Mouse (Mus musculus) myocyte (in vitro differentiated cells): Measurements from ENCODE around the gene Slc30a1. TPM values are rescaled to one million over a fixed set of nuclear protein-coding genes. Genes with fewer than 3 reads are reported as not detected.

Experiments
- H3K27me3 ChIP-seq: one replicate; pipeline ENCODE4 v1.6.1; 2011; ENCODE audit not compliant: control insufficient read depth, insufficient read depth, insufficient read length
- H3K36me3 ChIP-seq: one replicate; pipeline ENCODE4 v1.6.1; 2011; ENCODE audit not compliant: control insufficient read depth, insufficient read depth
- H3K4me2 ChIP-seq: one replicate; pipeline ENCODE4 v1.6.1; 2011; ENCODE audit warnings: low read depth, control low read depth
- H3K4me3 ChIP-seq: one replicate; pipeline ENCODE4 v1.5.1; 2011; ENCODE audit warnings: mild to moderate bottlenecking, control low read depth, moderate library complexity
- H3K79me2 ChIP-seq: one replicate; pipeline ENCODE4 v1.6.1; 2011; ENCODE audit not compliant: control insufficient read depth, insufficient read depth
- H3ac ChIP-seq: one replicate; pipeline ENCODE4 v1.6.1; 2011; ENCODE audit not compliant: control insufficient read depth, insufficient read length
- CEBPB ChIP-seq: IDR thresholded peaks from 2 replicates; pipeline ENCODE4 v1.6.1; 2011; ENCODE audit warnings: mild to moderate bottlenecking, moderate library complexity; ENCODE audit not compliant: poor library complexity, insufficient read depth, severe bottlenecking
- E2F4 ChIP-seq: IDR thresholded peaks from one replicate; pipeline ENCODE4 v1.6.1; 2011; ENCODE audit warnings: mild to moderate bottlenecking, control low read depth, moderate library complexity; ENCODE audit not compliant: insufficient read depth
- MAX ChIP-seq: IDR thresholded peaks from one replicate; pipeline ENCODE4 v1.6.1; 2011; ENCODE audit warnings: low read depth, mild to moderate bottlenecking, control low read depth
- MYOD1 ChIP-seq, 3 experiments: IDR thresholded peaks; one replicate each; pipeline ENCODE4 v1.6.1; 2011; ENCODE audit warnings: control low read depth in 2 of 3, low read depth in 2 of 3, mild to moderate bottlenecking in 2 of 3, moderate library complexity in 1 of 3; ENCODE audit not compliant: insufficient read length in 2 of 3, control insufficient read depth in 1 of 3
- MYOG ChIP-seq, 3 experiments: IDR thresholded peaks; one replicate each; pipeline ENCODE4 v1.6.1; 2011; ENCODE audit warnings: control low read depth in 2 of 3, low read depth in 2 of 3, mild to moderate bottlenecking in 2 of 3; ENCODE audit not compliant: insufficient read length in 2 of 3, control insufficient read depth in 1 of 3, insufficient read depth in 1 of 3
- POLR2A ChIP-seq: IDR thresholded peaks from one replicate; pipeline ENCODE4 v1.6.1; 2011; ENCODE audit warnings: low read depth, mild to moderate bottlenecking, control low read depth, moderate library complexity; ENCODE audit not compliant: insufficient read length
- POLR2AphosphoS2 ChIP-seq: IDR thresholded peaks from one replicate; pipeline ENCODE4 v1.6.1; 2011; ENCODE audit warnings: low read depth, control low read depth; ENCODE audit not compliant: insufficient read length
- REST ChIP-seq: IDR thresholded peaks from one replicate; pipeline ENCODE4 v1.6.1; 2011; ENCODE audit warnings: mild to moderate bottlenecking, control low read depth, moderate library complexity; ENCODE audit not compliant: insufficient read depth, insufficient read length
- SRF ChIP-seq: IDR thresholded peaks from one replicate; pipeline ENCODE4 v1.6.1; 2011; ENCODE audit warnings: low read depth; ENCODE audit not compliant: control insufficient read depth, insufficient read length
- TCF12 ChIP-seq: IDR thresholded peaks from one replicate; pipeline ENCODE4 v1.6.1; 2011; ENCODE audit warnings: mild to moderate bottlenecking, control low read depth; ENCODE audit not compliant: poor library complexity, insufficient read depth, severe bottlenecking
- TCF3 ChIP-seq: IDR thresholded peaks from one replicate; pipeline ENCODE4 v1.6.1; 2011; ENCODE audit warnings: low read depth, control low read depth; ENCODE audit not compliant: insufficient read length
- USF1 ChIP-seq: IDR thresholded peaks from one replicate; pipeline ENCODE4 v1.6.1; 2011; ENCODE audit warnings: low read depth, mild to moderate bottlenecking, control low read depth, moderate library complexity
- polyA plus RNA-seq: library from polyadenylated mRNA; unstranded; fragments of >200 nt; fragmentation: generic; extraction: Trizol; gene quantifications from one replicate; pipeline ENCODE4 v1.2.1, GENCODE M21; 2012; ENCODE audit warnings: missing spikeins

The Slc30a1 gene
- polyA plus RNA-seq, 1 experiment = 3.9 TPM

GRCm38 (mm10) chr1:191932286-191932985, 25.9 kb downstream of the Slc30a1 start:
- Histone ChIP-seq H3K4me2 (no peak overlapping the region), H3K36me3 (no peaks in the 10 kb centered on the region), H3K4me3 (no peak overlapping the region), H3K27me3 (peaks cover 3% of the 10 kb centered on the region), H3K79me2 (no peaks in the 10 kb centered on the region), H3ac (no peak overlapping the region)
- no peak for TF ChIP-seq MYOG (IDR thresholded peaks at IDR 0.05; ENCODE audit: control insufficient read depth in 1 of 3, insufficient read depth in 1 of 3, insufficient read length in 2 of 3, low read depth in 2 of 3)
- no peak for TF ChIP-seq MAX
- no peak for TF ChIP-seq E2F4
- no peak for TF ChIP-seq REST
- no peak for TF ChIP-seq TCF3
- TF ChIP-seq TCF12 = no peak
- TF ChIP-seq POLR2AphosphoS2 = no peak
- no peak for TF ChIP-seq SRF

GRCm38 (mm10) chr1:191932986-191933632, 26.5 kb downstream of the Slc30a1 start:
- TF ChIP-seq MYOD1 (IDR thresholded peaks at IDR 0.05; ENCODE audit: control insufficient read depth in 1 of 3, insufficient read length in 2 of 3, low read depth in 2 of 3) (no peak), TCF3 (no peak), POLR2A (no peak), MYOG (IDR thresholded peaks at IDR 0.05; ENCODE audit: control insufficient read depth in 1 of 3, insufficient read depth in 1 of 3, insufficient read length in 2 of 3, low read depth in 2 of 3) (no peak), REST (no peak), E2F4 (no peak), CEBPB (no peak), SRF (no peak), POLR2AphosphoS2 (no peak), MAX (no peak)
- no peak overlapping the region for H3ac ChIP-seq
- H3K4me3 ChIP-seq = no peak overlapping the region
- H3K4me2 ChIP-seq = no peak overlapping the region
- no peaks in the 10 kb centered on the region for H3K36me3 ChIP-seq
- H3K27me3 ChIP-seq = peaks cover under 1% of the 10 kb centered on the region
- H3K79me2 ChIP-seq = no peaks in the 10 kb centered on the region

GRCm38 (mm10) chr1:191943638-191944037, 37.1 kb downstream of the Slc30a1 start:
- Histone ChIP-seq H3K36me3 (no peaks in the 10 kb centered on the region), H3K79me2 (no peaks in the 10 kb centered on the region), H3ac (no peak overlapping the region), H3K4me3 (no peak overlapping the region), H3K4me2 (no peak overlapping the region), H3K27me3 (peaks cover 44% of the 10 kb centered on the region)
- TF ChIP-seq USF1 (no peak), MAX (no peak), TCF12 (no peak), TCF3 (no peak), POLR2A (no peak), CEBPB (no peak), POLR2AphosphoS2 (no peak), E2F4 (no peak), SRF (no peak), MYOG (IDR thresholded peaks at IDR 0.05; ENCODE audit: control insufficient read depth in 1 of 3, insufficient read depth in 1 of 3, insufficient read length in 2 of 3, low read depth in 2 of 3) (no peak), REST (no peak), MYOD1 (IDR thresholded peaks at IDR 0.05; ENCODE audit: control insufficient read depth in 1 of 3, insufficient read length in 2 of 3, low read depth in 2 of 3) (no peak)

GRCm38 (mm10) chr1:191945341-191945740, 38.8 kb downstream of the Slc30a1 start:
- Histone ChIP-seq H3K4me3 (no peak overlapping the region), H3ac (no peak overlapping the region), H3K36me3 (no peaks in the 10 kb centered on the region), H3K27me3 (peaks cover 48% of the 10 kb centered on the region), H3K4me2 (no peak overlapping the region), H3K79me2 (no peaks in the 10 kb centered on the region)
- TF ChIP-seq MYOD1 (IDR thresholded peaks at IDR 0.05; ENCODE audit: control insufficient read depth in 1 of 3, insufficient read length in 2 of 3, low read depth in 2 of 3) (no peak), MAX (no peak), TCF3 (no peak), CEBPB (no peak), POLR2A (no peak), POLR2AphosphoS2 (no peak), SRF (no peak), MYOG (IDR thresholded peaks at IDR 0.05; ENCODE audit: control insufficient read depth in 1 of 3, insufficient read depth in 1 of 3, insufficient read length in 2 of 3, low read depth in 2 of 3) (no peak), REST (no peak), E2F4 (no peak), TCF12 (no peak), USF1 (no peak)

- no peak overlapping the region for H3ac ChIP-seq
Observed at GRCm38 (mm10) chr1:191945756-191946155, 39.2 kb downstream of the Slc30a1 start.

More at GRCm38 (mm10) chr1:191945756-191946155, 39.2 kb downstream of the Slc30a1 start:
- H3K27me3 ChIP-seq = peaks cover 49% of the 10 kb centered on the region
- no peaks in the 10 kb centered on the region for H3K36me3 ChIP-seq
- no peak overlapping the region for H3K4me2 ChIP-seq
- TF ChIP-seq MYOD1 (IDR thresholded peaks at IDR 0.05; ENCODE audit: control insufficient read depth in 1 of 3, insufficient read length in 2 of 3, low read depth in 2 of 3) (no peak), MAX (no peak), E2F4 (no peak), USF1 (no peak)
- H3K79me2 ChIP-seq = no peaks in the 10 kb centered on the region
- no peak overlapping the region for H3K4me3 ChIP-seq
